Mouse (Mus musculus) mouse trophoblast stem cell (cell line): ENCODE data around the gene Vmn1r17.
"Not testable (repeated sequence)": the region's sequence is repeated elsewhere in the genome, so short reads cannot be mapped to it uniquely, and the experiment has no call there.

Experiments used
- in situ Hi-C, 2 experiments: fragments of 300-500 bp; cut with MseI, MboI; formaldehyde crosslinking; loops; 2 replicates in 1 of 2; 3 replicates in 1 of 2; pipeline ENCODE4 v1.15.1; 2025

Gene Vmn1r17

DNA sequence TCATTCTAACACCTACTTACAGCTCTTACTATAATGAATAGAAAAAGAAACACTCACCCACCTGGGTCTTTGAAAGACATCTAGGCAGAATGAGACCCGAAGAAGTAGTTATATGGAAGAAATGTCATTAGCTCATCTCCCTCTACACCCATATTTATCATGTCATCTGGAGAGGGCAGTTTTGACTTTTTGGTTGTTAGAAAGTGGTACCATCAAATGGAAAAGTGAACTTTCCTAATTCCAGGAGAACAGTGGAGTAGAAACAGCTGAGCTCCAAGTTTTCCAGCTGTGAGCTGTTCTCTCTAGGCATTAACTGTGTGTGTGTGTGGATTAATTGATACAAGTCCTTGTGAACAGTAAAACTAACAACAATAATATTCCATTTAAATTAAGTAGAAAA lies at the start of gene Vmn1r17:
TSS of gene Vmn1r17 (minus strand) at position 101 of the 400 bp plus-strand sequence.
- in situ Hi-C loops, result no loop called here

DNA sequence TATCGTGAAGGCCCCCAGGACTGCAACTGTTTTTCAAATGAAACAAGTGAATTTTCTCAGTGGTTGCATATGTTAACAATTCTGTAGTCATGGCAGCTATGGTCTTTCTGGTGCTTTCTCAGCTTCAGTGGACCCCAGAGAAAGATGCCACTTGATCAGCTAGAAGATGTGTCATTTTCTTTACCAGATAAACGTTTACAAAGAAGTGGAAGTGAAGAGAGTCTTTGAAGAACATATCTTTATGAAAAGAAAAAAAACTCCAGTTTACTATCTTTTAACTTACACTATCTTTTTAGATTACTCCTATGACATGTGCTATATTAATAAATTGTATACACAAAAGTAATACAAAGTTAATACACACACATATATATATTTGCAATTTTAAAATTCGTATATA lies 40.0 kb upstream of the Vmn1r17 start, which contains the start of gene Vmn1r19:
TSS of gene Vmn1r19 (plus strand) at position 301 of the 400 bp plus-strand sequence.
- in situ Hi-C loops, result not testable (repeated sequence)

GRCm38 (mm10) chr6:57395683-57396082 lies 32.2 kb upstream of the Vmn1r17 start, which contains the start of gene Vmn1r18:
Gene Vmn1r18 (minus strand): TSS chr6:57395783.
- in situ Hi-C loops, result no loop called here

DNA sequence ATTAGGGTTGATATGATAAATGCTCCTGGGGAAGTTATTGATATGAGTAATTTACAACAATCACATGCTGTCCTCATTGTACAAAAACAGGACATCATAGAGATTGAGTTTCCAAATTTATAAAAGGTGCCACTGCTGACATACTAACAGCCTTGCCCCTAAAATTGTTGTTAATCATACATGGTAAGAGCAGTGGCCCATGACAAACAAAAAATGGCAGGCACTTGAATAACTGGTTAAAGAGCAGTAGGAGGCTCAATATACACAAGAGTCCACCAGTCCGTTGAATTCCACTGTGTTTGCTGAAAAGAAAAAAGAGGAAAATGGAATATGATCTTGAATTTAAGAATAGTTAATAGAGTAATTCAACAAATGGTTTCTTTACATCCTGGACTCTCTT lies 4.0 kb upstream of the Vmn1r17 start:
- in situ Hi-C loops, result no loop called here

- in situ Hi-C loops, result not testable (repeated sequence)
Observed at GRCm38 (mm10) chr6:57365866-57366265, 2.3 kb upstream of the Vmn1r17 start.

DNA sequence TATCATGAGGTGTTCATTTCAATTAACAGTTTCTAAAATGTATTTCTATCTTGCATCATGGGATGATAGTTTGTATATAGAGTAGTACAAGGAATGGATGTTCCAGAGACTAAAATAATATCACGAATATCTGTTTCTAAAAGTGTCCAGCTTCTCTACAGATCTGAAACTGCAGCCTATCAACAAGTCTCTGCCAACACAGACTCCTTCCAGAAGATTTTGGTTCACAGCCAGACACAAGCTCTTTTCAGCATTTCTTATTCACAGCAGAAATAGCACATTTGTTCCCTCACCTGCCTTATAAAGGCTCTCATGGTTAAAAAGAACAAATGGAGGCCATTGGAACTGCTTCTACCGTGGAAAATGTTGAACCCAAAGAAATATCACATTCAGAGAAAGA lies 6.7 kb downstream of the Vmn1r17 start:
- in situ Hi-C loops, result no loop called here

DNA sequence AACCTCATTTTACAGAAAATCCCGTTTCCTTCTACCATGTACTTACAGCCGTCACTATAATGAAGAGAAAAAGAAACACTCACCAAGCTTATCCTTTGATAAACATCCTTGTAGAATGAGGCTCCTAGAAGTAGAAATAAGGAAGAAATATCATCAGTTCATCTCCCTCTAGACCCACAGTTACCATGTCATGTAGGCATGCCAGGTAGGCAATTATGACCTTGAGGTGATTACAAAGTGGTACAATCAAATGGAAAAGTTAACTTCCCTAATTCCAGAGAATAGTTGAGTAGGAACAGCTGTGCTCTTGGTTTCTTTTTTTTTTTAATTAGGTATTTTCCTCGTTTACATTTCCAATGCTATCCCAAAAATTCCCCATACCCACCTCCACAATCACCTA lies 34.1 kb downstream of the Vmn1r17 start, which contains the start of gene Vmn1r16:
TSS of gene Vmn1r16 (minus strand) at position 101 of the 400 bp plus-strand sequence.
- in situ Hi-C loops, result no loop called here

DNA sequence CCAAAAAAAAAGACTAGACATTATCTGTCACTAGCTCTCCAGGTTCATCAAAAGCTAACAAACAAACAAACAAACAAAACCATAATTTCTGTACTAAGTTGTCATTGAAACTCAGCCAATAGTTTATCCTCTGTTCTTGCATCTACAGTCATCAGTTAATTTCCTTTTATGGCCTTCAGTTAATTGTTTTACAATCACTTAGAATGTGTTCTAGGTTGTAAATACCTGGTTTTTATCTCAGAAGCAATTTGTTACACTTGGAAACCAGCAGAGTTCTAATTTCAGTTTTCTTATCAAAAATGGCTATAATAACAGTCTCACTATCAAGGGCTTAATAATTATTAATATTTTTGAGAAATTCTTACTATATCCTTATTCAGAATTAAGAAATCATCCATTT lies 37.4 kb downstream of the Vmn1r17 start:
- in situ Hi-C loops, result no loop called here
